Mouse (Mus musculus): ENCODE data around the gene Cyp2b9. TPM values are rescaled to one million over a fixed set of nuclear protein-coding genes. Genes with fewer than 3 reads are reported as not detected.
"Not testable (repeated sequence)": the region's sequence is repeated elsewhere in the genome, so short reads cannot be mapped to it uniquely, and the experiment has no call there.

Gene Cyp2b9
- not detected for total RNA-seq (2021)

GRCm38 (mm10) chr7:26173111-26173510 lies at the start of gene Cyp2b9:
Gene Cyp2b9 (plus strand): TSS chr7:26173411.
- intact Hi-C loops (cut with DNase I); DNase-seq: not testable (repeated sequence)

- DNase-seq; intact Hi-C loops (cut with DNase I): not testable (repeated sequence)
Observed at GRCm38 (mm10) chr7:26139623-26140022, 33.6 kb upstream of the Cyp2b9 start.

DNA sequence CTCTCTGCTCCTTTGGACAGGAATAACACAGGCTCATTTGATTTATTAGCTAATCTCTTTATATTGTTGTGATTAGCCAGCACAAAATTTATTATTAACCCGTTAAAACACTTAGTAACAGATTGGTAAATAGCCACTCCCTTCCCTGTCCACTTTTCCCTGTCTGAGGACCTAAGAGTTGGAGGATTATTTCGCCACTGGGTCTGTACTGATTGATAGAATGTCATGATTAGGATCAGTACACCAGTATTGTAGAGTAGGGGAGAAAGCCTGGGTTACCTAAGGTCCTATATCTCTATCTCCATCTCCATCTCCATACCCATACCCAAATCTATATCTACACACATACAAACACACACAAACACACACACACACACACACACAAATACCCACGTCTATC lies 29.6 kb upstream of the Cyp2b9 start:
- DNase-seq; intact Hi-C loops (cut with DNase I): not testable (repeated sequence)

DNA sequence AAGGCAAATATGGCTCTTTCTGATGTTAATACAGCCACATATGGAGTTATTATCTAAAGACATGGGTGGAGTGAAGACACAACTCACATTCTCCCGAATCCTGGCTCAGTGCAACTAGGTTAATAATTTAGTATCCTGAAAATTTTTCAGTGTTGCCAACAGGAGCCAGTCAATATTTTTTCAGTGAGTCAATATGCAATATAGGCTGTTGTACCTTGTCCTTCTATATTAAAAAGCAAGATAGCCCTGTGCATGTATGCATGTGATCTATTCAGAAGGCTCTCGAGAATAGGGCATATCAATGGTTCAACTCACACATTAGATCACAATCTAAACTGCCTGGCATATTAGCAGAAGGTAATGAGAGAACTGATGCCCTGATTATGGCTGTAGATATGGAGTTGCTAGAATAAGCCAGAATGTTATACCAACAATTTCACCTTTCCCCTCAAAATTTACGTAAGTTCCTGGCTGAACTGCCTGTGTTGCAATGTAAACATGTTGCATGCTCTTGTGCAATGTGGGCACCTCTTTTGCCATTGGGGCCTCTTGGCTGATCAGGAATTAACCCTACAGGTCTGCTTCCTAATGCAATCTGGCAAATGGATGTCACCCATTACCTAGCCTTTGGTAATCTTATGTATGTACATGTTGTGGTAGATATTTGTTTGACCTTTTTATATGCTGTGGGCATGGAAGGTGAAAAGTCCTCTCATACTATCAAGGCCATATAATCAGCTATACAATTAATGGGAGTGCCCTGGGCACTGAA lies 4.3 kb upstream of the Cyp2b9 start:
- DNase-seq; intact Hi-C loops (cut with DNase I): not testable (repeated sequence)

GRCm38 (mm10) chr7:26201083-26201482 lies 27.9 kb downstream of the Cyp2b9 start:
- intact Hi-C loops (cut with DNase I) = no loop called here

DNA sequence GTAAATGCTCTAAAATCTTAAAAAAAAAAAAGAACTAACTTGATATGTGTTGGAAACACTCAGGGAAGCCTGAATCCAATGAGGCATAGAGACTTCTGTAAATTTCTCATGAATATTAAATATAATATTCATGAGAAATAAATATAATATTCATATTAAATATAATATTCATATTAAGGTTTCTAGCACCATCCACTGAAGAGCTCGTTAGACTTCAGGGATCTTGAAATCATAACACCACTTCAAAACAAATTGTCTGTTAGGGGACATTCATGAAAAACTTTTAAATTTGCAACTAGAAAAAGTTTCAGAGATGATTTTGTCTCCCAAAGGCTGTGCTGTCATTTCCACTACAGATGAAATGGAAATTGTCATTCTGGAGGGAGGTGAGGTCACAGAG lies 86.8 kb downstream of the Cyp2b9 start, which contains the start of gene Vmn1r184:
Vmn1r184 (plus strand) TSS at position 301 of the 400 bp plus-strand sequence.
- not testable (repeated sequence) for DNase-seq
- intact Hi-C loops (cut with DNase I) = loop anchor here (10.0 kb wide), 1 partner anchor 355 kb away; the partner anchor contains the start of gene Vmn1r185

More at GRCm38 (mm10) chr7:26201083-26201482, 27.9 kb downstream of the Cyp2b9 start:
- DNase-seq = no peak

Other genes starting within 250 kb of the Cyp2b9 start
- not detected for gene Cyp2b13, start 111.9 kb upstream of the Cyp2b9 start, total RNA-seq (2021)
- gene Vmn1r184, start 86.9 kb downstream of the Cyp2b9 start, total RNA-seq (2021) = not detected
- not detected for gene Cyp2a4, start 133.8 kb downstream of the Cyp2b9 start, total RNA-seq (2021)
- gene Nlrp9c, start 230.3 kb downstream of the Cyp2b9 start, total RNA-seq (2021) = not detected